Mouse (Mus musculus) heart, adult 2 months (tissue): ENCODE measurements around the gene Tmed11.
"Not testable (repeated sequence)": the region's sequence is repeated elsewhere in the genome, so short reads cannot be mapped to it uniquely, and the experiment has no call there.

Experiments used
- CTCF ChIP-seq: fragments of 200-600 bp; IDR thresholded peaks from 2 replicates; pipeline ENCODE4 v1.8.1; 2022; ENCODE audit warnings: antibody characterized with exemption, mild to moderate bottlenecking, moderate library complexity
- EP300 ChIP-seq: fragments of 200-500 bp; IDR thresholded peaks from 2 replicates; pipeline ENCODE4 v1.6.1; 2011; ENCODE audit warnings: low read depth, low read length, control low read depth; ENCODE audit not compliant: insufficient read depth

DNA sequence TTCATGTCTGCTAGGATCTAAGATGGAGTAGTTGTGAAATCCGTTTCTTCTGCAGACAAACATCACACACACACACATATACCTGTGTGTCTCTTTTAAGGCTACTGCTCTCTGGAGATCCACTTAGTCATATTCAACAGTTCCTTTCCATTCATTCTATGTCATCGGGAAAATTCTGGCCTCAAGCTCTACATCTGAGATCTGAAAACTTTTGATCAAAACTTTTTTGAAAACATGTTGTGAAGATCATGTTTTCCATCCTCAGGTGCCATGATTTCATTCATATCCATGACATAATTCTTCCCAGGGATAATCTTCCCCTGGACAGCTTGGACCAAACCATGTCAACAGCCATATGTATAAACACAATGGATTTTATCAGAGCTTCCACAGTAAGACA is 13.6 kb upstream of the Tmed11 start, which contains the start of gene Vmn2r8:
- not testable (repeated sequence) for TF ChIP-seq CTCF, EP300
